Mouse (Mus musculus): Measurements from ENCODE around the gene Uhrf1bp1.

The Uhrf1bp1 gene

GRCm38 (mm10) chr17:27911371-27911770, 55.1 kb downstream of the Uhrf1bp1 start:
- DNase-seq = no peak

- no peak for DNase-seq
These were observed 58.5 kb downstream of the Uhrf1bp1 start for GRCm38 (mm10) chr17:27914742-27915141.

GRCm38 (mm10) chr17:27916366-27916765, 60.1 kb downstream of the Uhrf1bp1 start:
- no peak for DNase-seq

- DNase-seq = peak; percentile 68
These were observed 64.4 kb downstream of the Uhrf1bp1 start for GRCm38 (mm10) chr17:27920676-27921075.

- DNase-seq = no peak
These were observed 66.0 kb downstream of the Uhrf1bp1 start for GRCm38 (mm10) chr17:27922174-27922712.

- DNase-seq = peak; percentile 52
These were observed 68.8 kb downstream of the Uhrf1bp1 start for GRCm38 (mm10) chr17:27925054-27925453.

GRCm38 (mm10) chr17:27925504-27925903, 69.3 kb downstream of the Uhrf1bp1 start:
- DNase-seq = no peak

GRCm38 (mm10) chr17:27930291-27930690, 74.0 kb downstream of the Uhrf1bp1 start:
- no peak for DNase-seq

GRCm38 (mm10) chr17:27931826-27932225, 75.6 kb downstream of the Uhrf1bp1 start:
- DNase-seq = no peak

- DNase-seq = no peak
These were observed 78.1 kb downstream of the Uhrf1bp1 start for GRCm38 (mm10) chr17:27934136-27934910.

- DNase-seq = no peak
These were observed 78.8 kb downstream of the Uhrf1bp1 start for GRCm38 (mm10) chr17:27935091-27935490.

GRCm38 (mm10) chr17:27937054-27937615, 80.9 kb downstream of the Uhrf1bp1 start:
- DNase-seq = no peak

GRCm38 (mm10) chr17:27938121-27938754, 82.0 kb downstream of the Uhrf1bp1 start:
- peak; percentile 41 for DNase-seq

GRCm38 (mm10) chr17:27939028-27939427, 82.8 kb downstream of the Uhrf1bp1 start:
- DNase-seq = no peak

GRCm38 (mm10) chr17:27940352-27940751, 84.1 kb downstream of the Uhrf1bp1 start:
- DNase-seq = no peak

GRCm38 (mm10) chr17:27941178-27941577, 84.9 kb downstream of the Uhrf1bp1 start:
- no peak for DNase-seq

GRCm38 (mm10) chr17:27941698-27942097, 85.5 kb downstream of the Uhrf1bp1 start:
- no peak for DNase-seq

GRCm38 (mm10) chr17:27942131-27942530, 85.9 kb downstream of the Uhrf1bp1 start:
- no peak for DNase-seq

- peak; percentile 83 for DNase-seq
These were observed 89.4 kb downstream of the Uhrf1bp1 start for GRCm38 (mm10) chr17:27945546-27946216.

- DNase-seq = no peak
These were observed 90.1 kb downstream of the Uhrf1bp1 start for GRCm38 (mm10) chr17:27946371-27946770.

GRCm38 (mm10) chr17:27947155-27947554, 90.9 kb downstream of the Uhrf1bp1 start:
- DNase-seq = no peak

Measured in kidney, adult 9 months (tissue).